ENCODE assay signal across 8 mouse cellular contexts in genomic region chr6:4557678-4558077, GRCm38 (mm10). TPM values are rescaled to one million over a fixed set of nuclear protein-coding genes. Genes with fewer than 3 reads are reported as not detected.
DNase-seq lines count a peak whose midpoint lies in the region; ATAC-seq lines count a peak whose summit lies in the region.

No protein-coding gene starts in this region.

- no peaks in the 10 kb centered on the region for H3K9me3 ChIP-seq in hindbrain, embryonic 10.5 days
- H3K9me3 ChIP-seq in hindbrain, embryonic 13.5 days: no peaks in the 10 kb centered on the region
- H3K9me3 ChIP-seq in limb, embryonic 15.5 days: no peaks in the 10 kb centered on the region
- no peaks in the 10 kb centered on the region for H3K9me3 ChIP-seq in midbrain, embryonic 16.5 days (replicated peaks; ENCODE audit: control insufficient read depth, low read length, poor library complexity, severe bottlenecking)

- H3K4me1 ChIP-seq in hindbrain, embryonic 10.5 days (replicated peaks): peaks cover 43% of the 10 kb centered on the region
- peaks cover 6% of the 10 kb centered on the region for H3K4me1 ChIP-seq in hindbrain, embryonic 13.5 days (replicated peaks)
- H3K4me1 ChIP-seq in limb, embryonic 15.5 days: peaks cover 17% of the 10 kb centered on the region
- H3K4me1 ChIP-seq in midbrain, embryonic 16.5 days (ENCODE audit: control insufficient read depth, insufficient read depth, low read length): peaks cover 4% of the 10 kb centered on the region; the same call in 1 of the 2 replicates

- H3K27me3 ChIP-seq in hindbrain, embryonic 10.5 days (ENCODE audit: insufficient read depth, poor library complexity, severe bottlenecking): no peaks in the 10 kb centered on the region
- H3K27me3 ChIP-seq in hindbrain, embryonic 13.5 days: 0 out of 2 replicates have a peak, but pooled peaks cover 5% of the 10 kb centered on the region
- H3K27me3 ChIP-seq in limb, embryonic 15.5 days: no peaks in the 10 kb centered on the region
- no peaks in the 10 kb centered on the region for H3K27me3 ChIP-seq in midbrain, embryonic 16.5 days (ENCODE audit: control insufficient read depth, insufficient read depth, low read depth, low read length)

- ATAC-seq in hindbrain, embryonic 13.5 days (ENCODE audit: low FRiP score): no peak
- peak; percentile 76; the same call in 1 of the 2 replicates for ATAC-seq in limb, embryonic 15.5 days (ENCODE audit: insufficient number of reproducible peaks, low FRiP score, low TSS enrichment, low read depth)
- ATAC-seq in midbrain, embryonic 16.5 days: peak; percentile 55; the same call in 1 of the 2 replicates
- ATAC-seq in erythroblast, adult 5-6 weeks (replicated peaks; ENCODE audit: low FRiP score, poor library complexity, severe bottlenecking): no peak

- 10% methylated on average over 7 of the region's 7 CpGs for WGBS in hindbrain, embryonic 10.5 days
- 8% methylated on average over 7 of the region's 7 CpGs for WGBS in hindbrain, embryonic 13.5 days
- WGBS in limb, embryonic 15.5 days: 11% methylated on average over 7 of the region's 7 CpGs
- 19% methylated on average over 7 of the region's 7 CpGs for WGBS in midbrain, embryonic 16.5 days

- DNase-seq in hindbrain, embryonic 10.5 days (ENCODE audit: low spot score): peak; percentile 66
- peak; percentile 92 for DNase-seq in embryo, embryonic 10 days (ENCODE audit: low spot score)
- DNase-seq in heart, adult 8-10 months (ENCODE audit: low spot score): peak; percentile 6
- peak; percentile 14 to 36 for DNase-seq in kidney, adult 8-10 months

- H3K9ac ChIP-seq in hindbrain, embryonic 13.5 days: no peak overlapping the region
- H3K9ac ChIP-seq in limb, embryonic 15.5 days: no peak overlapping the region
- no peak overlapping the region for H3K9ac ChIP-seq in midbrain, embryonic 16.5 days (ENCODE audit: low read depth, low read length)

- no peak overlapping the region for H3K4me3 ChIP-seq in hindbrain, embryonic 10.5 days
- no peak overlapping the region for H3K4me3 ChIP-seq in hindbrain, embryonic 13.5 days
- H3K4me3 ChIP-seq in limb, embryonic 15.5 days: no peak overlapping the region; the same call in 1 of the 2 replicates
- H3K4me3 ChIP-seq in midbrain, embryonic 16.5 days (ENCODE audit: low read depth, low read length): no peak overlapping the region

- H3K27ac ChIP-seq in hindbrain, embryonic 10.5 days: peak overlapping the region; percentile 77
- no peak overlapping the region for H3K27ac ChIP-seq in hindbrain, embryonic 13.5 days
- H3K27ac ChIP-seq in limb, embryonic 15.5 days: no peak overlapping the region
- H3K27ac ChIP-seq in midbrain, embryonic 16.5 days (ENCODE audit: low read length): no peak overlapping the region

- H3K36me3 ChIP-seq in hindbrain, embryonic 10.5 days: no peaks in the 10 kb centered on the region
- no peaks in the 10 kb centered on the region for H3K36me3 ChIP-seq in hindbrain, embryonic 13.5 days
- H3K36me3 ChIP-seq in limb, embryonic 15.5 days: no peaks in the 10 kb centered on the region
- no peaks in the 10 kb centered on the region for H3K36me3 ChIP-seq in midbrain, embryonic 16.5 days (ENCODE audit: control insufficient read depth, insufficient read depth, low read length)

- no peak overlapping the region for H3K4me2 ChIP-seq in hindbrain, embryonic 13.5 days
- H3K4me2 ChIP-seq in limb, embryonic 15.5 days: peak overlapping the region; percentile 31
- no peak overlapping the region for H3K4me2 ChIP-seq in midbrain, embryonic 16.5 days (ENCODE audit: low read length)

RNA-seq across cellular contexts. Expression of gene Casd1, which starts 43.0 kb away (rescaled TPM):
- polyA plus RNA-seq in hindbrain, embryonic 10.5 days (2016; fragmentation: Nextera tagmentation; extraction: Ambion mirVana): 33.8 and 36.4 TPM in 2 replicates
- polyA plus RNA-seq in hindbrain, embryonic 13.5 days (2015; fragmentation: Nextera tagmentation; extraction: Ambion mirVana): 38.1 and 39.4 TPM in 2 replicates
- total RNA-seq in heart, adult 8-10 months (2022): 10 to 100 TPM; 19.4 to 21.6 (median 20.5) TPM
- polyA plus RNA-seq in limb, embryonic 15.5 days (2015; fragmentation: Nextera tagmentation; extraction: Ambion mirVana): 26.3 and 27.8 TPM in 2 replicates
- polyA plus RNA-seq in midbrain, embryonic 16.5 days (2015; fragmentation: Nextera tagmentation; extraction: Ambion mirVana): 48.6 and 49.4 TPM in 2 replicates
- total RNA-seq in erythroblast, adult 5-6 weeks (2015; ENCODE audit: low replicate concordance): 5.2 and 6.7 TPM in 2 replicates
- total RNA-seq in erythroblast, adult 5-6 weeks (2017; ENCODE audit: low replicate concordance): 10.0 and 17.4 TPM in 2 replicates

RNA-seq across cellular contexts. Expression of gene Col1a2, which starts 53.1 kb away (rescaled TPM):
- polyA plus RNA-seq in hindbrain, embryonic 10.5 days (2016; fragmentation: Nextera tagmentation; extraction: Ambion mirVana): 99.8 and 130 TPM in 2 replicates
- 142 and 188 TPM in 2 replicates for polyA plus RNA-seq in hindbrain, embryonic 13.5 days (2015; fragmentation: Nextera tagmentation; extraction: Ambion mirVana)
- 10 to 100 TPM; 37.7 to 60.4 (median 58.0) TPM for total RNA-seq in heart, adult 8-10 months (2022)
- polyA plus RNA-seq in limb, embryonic 15.5 days (2015; fragmentation: Nextera tagmentation; extraction: Ambion mirVana): 2,665 and 3,005 TPM in 2 replicates
- 62.8 and 78.9 TPM in 2 replicates for polyA plus RNA-seq in midbrain, embryonic 16.5 days (2015; fragmentation: Nextera tagmentation; extraction: Ambion mirVana)
- 0.19 and 0.84 TPM in 2 replicates for total RNA-seq in erythroblast, adult 5-6 weeks (2015; ENCODE audit: low replicate concordance)
- 0.51 and 0.70 TPM in 2 replicates for total RNA-seq in erythroblast, adult 5-6 weeks (2017; ENCODE audit: low replicate concordance)

Comparison
In these comparisons a context has a peak if more than half of its experiments do, and no peak if none do; other contexts are left out.
1. DNase-seq: peak in every context shown above with its lines; median percentile 92 in embryo, embryonic 10 days; 66 in hindbrain, embryonic 10.5 days; 25 in kidney, adult 8-10 months; 6 in heart, adult 8-10 months.
2. ATAC-seq: peak in limb, embryonic 15.5 days (single experiment) and midbrain, embryonic 16.5 days (single experiment); none in hindbrain, embryonic 13.5 days (single experiment) and erythroblast, adult 5-6 weeks (single experiment).
3. RNA of gene Col1a2, which starts 53.1 kb away (polyA plus RNA-seq): 2,665 to 3,005 TPM in limb, embryonic 15.5 days; 142 to 188 TPM in hindbrain, embryonic 13.5 days, 99.8 to 130 TPM in hindbrain, embryonic 10.5 days and 62.8 to 78.9 TPM in midbrain, embryonic 16.5 days; every median in the first group is over 10 times any median in the second.